Mouse (Mus musculus): ENCODE data around the gene Gm7903.
"Not testable (repeated sequence)": the region's sequence is repeated elsewhere in the genome, so short reads cannot be mapped to it uniquely, and the experiment has no call there.

DNA sequence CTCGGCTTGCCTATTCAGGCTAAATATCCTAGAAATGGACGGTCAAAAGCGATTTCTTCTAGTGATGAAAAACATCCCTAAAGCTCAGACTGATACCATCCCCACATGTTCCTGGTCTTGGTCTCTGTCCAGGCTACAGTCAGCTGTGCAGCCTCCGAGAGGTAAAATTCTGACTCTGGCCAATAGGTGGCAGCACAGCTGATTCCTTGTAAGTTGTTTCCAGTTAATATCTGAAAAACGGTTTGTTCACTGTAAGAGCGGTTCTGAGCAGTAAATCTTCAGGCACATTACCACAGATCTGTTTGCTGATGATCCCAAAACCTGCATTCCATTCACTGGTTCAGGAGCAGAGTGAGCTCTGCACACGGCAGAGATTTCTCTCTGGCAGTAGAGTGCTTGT is 12.4 kb upstream of the Gm7903 start:
- TF ChIP-seq POLR2A, CTCF (IDR thresholded peaks at IDR 0.05; ENCODE audit: extremely low read depth, insufficient read depth, low read length): not testable (repeated sequence)
